Mouse (Mus musculus) limb, embryonic 14.5 days (tissue): ENCODE data around the gene Tppp3. TPM values are rescaled to one million over a fixed set of nuclear protein-coding genes. Genes with fewer than 3 reads are reported as not detected.

Experiments
- ATAC-seq: fragments of 200-750 bp; cut with Nextera tagmentation; 2 replicates; pipeline ENCODE4 v1.8.0; 2017; ENCODE audit warnings: low read depth, moderate number of reproducible peaks, moderate TSS enrichment; ENCODE audit not compliant: low FRiP score
- DNase-seq: peaks from one replicate; pipeline ENCODE4 v3.0.0-alpha.2; 2015; ENCODE audit warnings: low spot score
- H3K27ac ChIP-seq: fragments of 300-500 bp; sonication (generic); replicated peaks from 2 replicates; pipeline ENCODE4 v1.5.1; 2014; ENCODE audit warnings: low read depth, mild to moderate bottlenecking, low read length, moderate library complexity, mixed read lengths
- H3K27me3 ChIP-seq: fragments of 300-500 bp; sonication (generic); 2 replicates; pipeline ENCODE4 v1.6.1; 2014; ENCODE audit warnings: low read length, mixed read lengths; ENCODE audit not compliant: control insufficient read depth, insufficient read depth
- H3K36me3 ChIP-seq: fragments of 300-500 bp; sonication (generic); 2 replicates; pipeline ENCODE4 v1.6.1; 2014; ENCODE audit warnings: mild to moderate bottlenecking, low read length, moderate library complexity, mixed read lengths; ENCODE audit not compliant: control insufficient read depth, insufficient read depth
- H3K4me1 ChIP-seq: fragments of 300-500 bp; sonication (generic); 2 replicates; pipeline ENCODE4 v1.6.1; 2014; ENCODE audit warnings: antibody characterized with exemption, low read length, mixed read lengths; ENCODE audit not compliant: control insufficient read depth, insufficient read depth
- H3K4me2 ChIP-seq: fragments of 300-500 bp; sonication (generic); replicated peaks from 2 replicates; pipeline ENCODE4 v1.6.1; 2014; ENCODE audit warnings: low read depth, mild to moderate bottlenecking, low read length, moderate library complexity; ENCODE audit not compliant: severe bottlenecking
- H3K4me3 ChIP-seq: fragments of 300-500 bp; sonication (generic); replicated peaks from 2 replicates; pipeline ENCODE4 v1.5.1; 2014; ENCODE audit warnings: low read length
- H3K9ac ChIP-seq: fragments of 300-500 bp; sonication (generic); 2 replicates; pipeline ENCODE4 v1.6.1; 2014; ENCODE audit warnings: mild to moderate bottlenecking, low read depth, low read length, moderate library complexity; ENCODE audit not compliant: severe bottlenecking
- H3K9me3 ChIP-seq: fragments of 300-500 bp; sonication (generic); 2 replicates; pipeline ENCODE4 v1.6.1; 2016; ENCODE audit warnings: low read length; ENCODE audit not compliant: control insufficient read depth
- POLR2A ChIP-seq: fragments of 200-500 bp; IDR thresholded peaks from 2 replicates; pipeline ENCODE4 v1.8.0; 2012; ENCODE audit warnings: inconsistent platforms, mild to moderate bottlenecking, moderate library complexity, borderline replicate concordance; ENCODE audit not compliant: insufficient read depth, insufficient read length; ENCODE audit errors: extremely low read depth
- WGBS: fragments of 180-500 bp; shearing (Covaris S2); extraction: QIAGEN DNeasy Blood & Tissue Kit; methylation state at CpG from one replicate; pipeline ENCODE4 v1.1.7; 2014; 5-methylcytosine and 5-hydroxymethylcytosine counted together
- polyA plus RNA-seq, 2 experiments: library from polyadenylated mRNA; depleted of rRNA in 1 of 2; stranded (reverse) in 1 of 2; unstranded in 1 of 2; fragments of >200 nt; fragmentation: Nextera tagmentation in 1 of 2; extraction: Ambion mirVana in 1 of 2; gene quantifications; 2 replicates each; pipeline versions ENCODE4 v1.2.1 to v1.2.3; 2012 to 2014

Tppp3 gene
- polyA plus RNA-seq, 2 experiments = 130 to 164 TPM

DNA sequence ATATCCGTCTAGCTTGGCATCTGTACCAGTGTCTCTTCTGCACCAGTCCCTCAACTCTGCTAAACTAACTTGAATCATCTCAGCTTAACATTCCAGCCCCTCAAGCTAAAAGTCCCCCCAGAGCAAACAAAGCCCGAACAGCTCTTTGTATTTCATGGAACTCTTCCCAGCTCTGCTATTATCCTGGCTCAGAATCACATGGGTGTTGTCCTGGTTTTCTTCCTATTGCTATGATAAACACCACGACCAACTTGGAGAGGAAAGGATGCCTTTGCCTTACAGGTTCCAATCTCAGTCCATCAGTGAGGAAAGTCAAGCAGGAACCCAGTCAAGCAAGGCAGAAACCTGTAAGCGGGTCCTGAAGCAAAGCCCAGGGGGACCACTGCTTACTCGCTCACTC, 37.8 kb downstream of the Tppp3 start:
- no peak overlapping the region for H3K4me3 ChIP-seq
- no peak for ATAC-seq
- H3K4me1 ChIP-seq = no peaks in the 10 kb centered on the region
- H3K27me3 ChIP-seq = no peaks in the 10 kb centered on the region
- H3K36me3 ChIP-seq = no peaks in the 10 kb centered on the region
- no peak overlapping the region for H3K9ac ChIP-seq
- no peaks in the 10 kb centered on the region for H3K9me3 ChIP-seq
- TF ChIP-seq POLR2A = no peak
- DNase-seq = peak; percentile 21
- H3K4me2 ChIP-seq = no peak overlapping the region
- H3K27ac ChIP-seq = no peak overlapping the region
- WGBS = 52% methylated on average over 5 of the region's 5 CpGs

DNA sequence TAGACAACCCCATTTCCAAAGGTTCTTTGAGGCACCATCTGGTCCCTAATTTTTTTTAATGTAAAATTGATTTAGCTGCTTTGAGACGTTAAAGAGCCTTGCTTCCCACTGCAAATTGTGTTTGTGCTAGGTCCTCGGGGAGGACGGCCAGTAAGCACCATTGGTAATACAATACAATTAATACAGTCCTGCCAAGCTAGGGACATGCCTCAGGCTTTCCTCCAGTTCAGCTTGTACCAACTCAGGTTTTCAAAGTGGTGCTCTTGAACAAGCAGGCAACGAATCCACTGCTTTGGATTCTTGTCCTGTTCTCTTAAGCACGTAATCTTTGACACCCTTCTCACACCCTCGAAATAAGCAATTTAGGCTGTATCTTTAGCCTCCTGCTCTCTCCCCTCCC, 38.3 kb downstream of the Tppp3 start:
- Histone ChIP-seq H3K27me3 (no peaks in the 10 kb centered on the region), H3K9me3 (no peaks in the 10 kb centered on the region), H3K4me2 (no peak overlapping the region), H3K9ac (no peak overlapping the region), H3K27ac (no peak overlapping the region), H3K36me3 (no peaks in the 10 kb centered on the region), H3K4me3 (no peak overlapping the region), H3K4me1 (no peaks in the 10 kb centered on the region)
- TF ChIP-seq POLR2A = no peak
- 57% methylated on average over 6 of the region's 6 CpGs for WGBS
- DNase-seq (no peak), ATAC-seq (no peak)

DNA sequence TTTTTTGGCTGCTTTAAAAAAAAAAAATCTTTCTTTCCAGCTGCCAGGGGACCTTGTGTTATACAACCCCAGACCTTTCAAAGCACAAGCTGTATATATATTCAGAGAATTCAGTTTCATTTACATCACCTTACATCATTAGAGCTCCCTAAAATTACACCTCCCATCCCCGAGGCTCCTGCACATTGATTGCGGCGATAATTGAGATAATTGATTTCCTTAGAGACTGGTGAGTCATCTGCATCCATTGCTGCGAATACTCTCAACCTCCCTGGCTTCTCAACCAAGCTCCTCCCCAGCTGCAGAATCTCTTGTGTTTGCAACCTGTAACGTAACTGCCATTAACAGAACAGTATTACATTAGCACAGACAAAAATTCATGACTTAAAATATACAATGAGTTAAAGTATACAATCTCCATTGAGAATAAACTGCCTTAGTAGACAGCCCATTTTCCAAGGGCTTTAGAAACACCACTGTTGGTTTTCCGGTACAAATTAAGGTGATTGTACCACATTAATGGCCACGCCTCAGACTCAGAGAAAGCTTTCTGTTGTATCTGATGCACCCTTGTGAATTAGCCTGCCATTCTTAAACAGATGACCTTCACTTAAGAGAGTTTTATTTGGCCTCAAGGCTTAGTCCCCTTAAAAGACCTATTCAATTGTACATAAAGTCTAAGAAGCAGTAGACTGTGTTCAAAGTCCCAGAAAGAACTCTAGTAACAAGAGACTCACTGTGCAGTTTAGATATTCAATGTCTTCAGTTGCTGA, 39.4 kb downstream of the Tppp3 start:
- Histone ChIP-seq H3K9me3 (no peaks in the 10 kb centered on the region), H3K9ac (no peak overlapping the region), H3K4me2 (no peak overlapping the region), H3K4me3 (no peak overlapping the region), H3K27me3 (no peaks in the 10 kb centered on the region), H3K27ac (no peak overlapping the region), H3K4me1 (no peaks in the 10 kb centered on the region), H3K36me3 (no peaks in the 10 kb centered on the region)
- ATAC-seq = no peak
- 64% methylated on average over 7 of the region's 7 CpGs for WGBS
- TF ChIP-seq POLR2A = no peak
- no peak for DNase-seq

DNA sequence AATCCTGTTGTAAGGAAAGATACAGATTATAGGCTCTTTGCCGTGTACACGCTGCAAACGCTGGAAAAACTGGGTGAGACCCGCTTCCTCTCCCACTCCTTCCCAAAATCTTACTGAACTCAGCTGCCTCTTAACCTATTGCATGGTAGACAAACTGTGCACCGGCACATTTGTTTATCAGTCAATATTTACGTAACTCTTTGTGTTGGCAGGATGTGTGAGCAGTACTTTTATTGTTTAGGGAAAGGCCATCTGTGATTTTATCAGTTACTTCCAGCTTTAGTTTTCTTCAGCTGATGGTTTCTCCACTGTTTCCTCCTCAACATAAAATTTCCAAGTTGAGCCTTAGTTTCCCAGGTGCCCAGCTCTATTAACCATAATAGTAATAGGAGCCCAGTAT, 44.4 kb downstream of the Tppp3 start:
- H3K4me1 ChIP-seq = no peaks in the 10 kb centered on the region
- no peak for ATAC-seq
- DNase-seq = no peak
- TF ChIP-seq POLR2A = no peak
- H3K36me3 ChIP-seq = no peaks in the 10 kb centered on the region
- H3K27ac ChIP-seq = no peak overlapping the region
- H3K9ac ChIP-seq = no peak overlapping the region
- no peaks in the 10 kb centered on the region for H3K27me3 ChIP-seq
- no peak overlapping the region for H3K4me2 ChIP-seq
- no peak overlapping the region for H3K4me3 ChIP-seq
- H3K9me3 ChIP-seq = no peaks in the 10 kb centered on the region
- WGBS = 76% methylated on average over 6 of the region's 6 CpGs

DNA sequence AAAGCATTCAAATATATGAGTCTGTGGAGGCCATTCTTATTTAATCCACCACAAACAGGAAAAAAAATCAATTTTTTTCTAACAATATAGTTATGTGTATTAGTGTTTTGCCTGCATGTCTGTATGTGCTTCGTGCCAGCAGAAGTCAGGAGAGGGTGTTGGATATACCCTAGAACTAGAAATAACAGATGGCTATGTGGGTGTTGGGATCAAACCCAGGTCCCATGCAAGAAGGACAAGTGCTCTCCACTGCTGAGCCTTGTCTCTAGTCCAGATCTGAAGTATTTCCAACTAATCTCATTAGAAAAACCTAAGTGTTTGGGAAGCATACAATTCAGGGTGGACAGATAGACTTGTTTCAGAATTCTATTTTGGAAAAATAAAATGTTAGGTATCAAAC, 49.3 kb downstream of the Tppp3 start:
- no peak overlapping the region for H3K27ac ChIP-seq
- no peak for ATAC-seq
- H3K9me3 ChIP-seq = no peaks in the 10 kb centered on the region
- H3K4me3 ChIP-seq = no peak overlapping the region
- no peaks in the 10 kb centered on the region for H3K4me1 ChIP-seq
- no peak for TF ChIP-seq POLR2A
- no peak overlapping the region for H3K4me2 ChIP-seq
- H3K9ac ChIP-seq = no peak overlapping the region
- no peak for DNase-seq
- WGBS = 70% methylated on average over 1 of the region's 1 CpGs
- no peaks in the 10 kb centered on the region for H3K36me3 ChIP-seq
- no peaks in the 10 kb centered on the region for H3K27me3 ChIP-seq
